Mouse (Mus musculus) c-Kit-positive CD71-positive TER-119-negative erythroid progenitor cells, embryonic 14.5 days (primary cell): ENCODE data around the gene Gm13693.
A peak's percentile ranks its signal among the peaks of the same experiment; 100 is the strongest.
"Not testable (repeated sequence)": the region's sequence is repeated elsewhere in the genome, so short reads cannot be mapped to it uniquely, and the experiment has no call there.

ENCODE experiments used
- DNase-seq: peaks from one replicate; pipeline ENCODE4 v3.0.0-alpha.2; 2013; ENCODE audit warnings: low read depth

The Gm13693 gene

DNA sequence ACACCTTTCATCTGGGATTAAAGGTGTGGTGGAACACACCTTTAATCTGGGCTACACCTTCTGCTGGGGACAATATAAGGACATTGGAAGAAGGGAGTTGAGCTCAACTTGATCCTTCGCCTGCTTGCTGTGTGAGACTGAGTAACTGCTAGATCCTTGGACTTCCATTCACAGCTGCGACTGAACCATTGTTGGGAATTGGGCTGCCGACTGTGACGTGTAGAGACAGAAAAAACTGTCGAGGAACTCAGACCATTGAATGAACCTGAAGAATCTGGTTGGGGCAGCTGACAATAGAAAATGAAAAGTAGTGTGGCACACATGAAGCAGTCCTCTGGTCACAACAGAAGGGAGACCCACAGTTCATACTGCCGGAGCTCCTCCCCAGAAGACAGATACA lies at the start of gene Gm13693:
Gm13693 (plus strand) TSS at position 301 of the 400 bp plus-strand sequence.
- not testable (repeated sequence) for DNase-seq

DNA sequence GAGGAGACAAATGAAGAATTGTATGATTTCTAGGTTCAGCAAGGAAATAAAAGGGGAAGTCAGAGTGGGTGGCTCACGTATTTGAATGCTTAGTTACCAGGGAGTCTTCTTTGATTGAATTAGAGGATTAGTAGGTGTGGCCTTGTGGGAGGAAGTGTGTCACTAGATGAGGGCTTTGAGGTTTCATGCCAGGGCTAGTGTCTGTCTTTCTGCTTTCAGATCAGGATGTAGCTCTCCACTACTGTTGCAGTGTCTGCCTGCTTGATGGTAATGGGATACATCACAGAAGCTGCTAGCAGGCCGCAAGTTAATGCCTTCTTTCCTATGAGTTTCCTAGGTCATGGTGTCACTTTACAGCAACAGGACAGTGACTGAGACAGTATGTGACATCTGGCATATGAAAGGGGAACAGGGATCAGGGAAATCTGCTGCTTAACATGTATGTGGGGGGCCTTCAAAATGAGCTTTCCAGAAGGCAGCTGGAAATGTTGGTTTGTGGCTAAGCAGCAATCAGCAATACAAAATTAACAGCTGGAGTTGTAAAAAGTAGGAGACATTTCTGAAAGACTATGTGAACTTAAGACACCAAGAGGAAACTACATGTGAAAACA lies 31.7 kb upstream of the Gm13693 start:
- DNase-seq: no peak

DNA sequence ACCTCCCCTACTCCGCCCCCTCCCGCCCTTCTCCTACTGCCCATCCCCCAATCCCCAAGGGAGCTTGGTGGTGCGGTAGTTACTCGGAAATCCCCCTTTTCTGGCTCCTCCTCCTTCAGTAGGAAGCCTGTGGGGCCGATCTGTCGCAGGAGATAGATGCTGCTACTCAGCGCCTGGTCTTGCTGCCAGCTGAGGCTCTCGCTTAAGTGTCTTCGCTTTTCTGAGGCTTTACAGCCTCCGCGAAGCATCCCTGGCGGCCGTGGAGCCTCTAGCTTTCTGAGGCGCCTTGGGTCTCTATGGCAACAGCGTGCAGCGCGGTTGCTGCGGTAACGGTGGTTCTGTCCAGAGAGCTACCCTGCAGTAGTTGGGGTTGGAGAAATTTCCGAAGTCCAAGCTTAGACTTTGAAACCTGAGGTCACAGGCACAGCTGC lies 20.4 kb upstream of the Gm13693 start, which contains the start of gene Zswim2:
Zswim2 (minus strand) TSS at position 298 of the 431 bp plus-strand sequence.
- peak; percentile 2 for DNase-seq

DNA sequence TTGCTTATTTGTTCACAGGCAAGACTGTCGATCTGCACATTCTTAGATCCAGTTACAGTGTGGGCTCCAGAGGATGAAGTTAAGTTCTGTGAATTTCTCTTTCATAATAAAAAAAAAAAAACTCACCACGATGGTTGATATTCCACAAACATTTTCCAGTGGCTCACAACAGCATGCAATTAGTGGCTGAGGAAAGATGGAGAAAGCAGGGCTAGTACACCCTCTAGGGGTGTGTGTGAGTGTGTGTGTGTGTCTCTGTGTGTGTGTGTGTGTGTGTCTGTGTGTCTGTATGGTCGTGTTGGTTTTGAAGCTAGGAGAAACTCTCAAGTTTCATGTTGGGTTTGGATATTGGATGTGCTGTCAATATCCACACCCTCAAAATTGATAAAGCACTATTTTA lies 19.9 kb upstream of the Gm13693 start:
- no peak for DNase-seq

DNA sequence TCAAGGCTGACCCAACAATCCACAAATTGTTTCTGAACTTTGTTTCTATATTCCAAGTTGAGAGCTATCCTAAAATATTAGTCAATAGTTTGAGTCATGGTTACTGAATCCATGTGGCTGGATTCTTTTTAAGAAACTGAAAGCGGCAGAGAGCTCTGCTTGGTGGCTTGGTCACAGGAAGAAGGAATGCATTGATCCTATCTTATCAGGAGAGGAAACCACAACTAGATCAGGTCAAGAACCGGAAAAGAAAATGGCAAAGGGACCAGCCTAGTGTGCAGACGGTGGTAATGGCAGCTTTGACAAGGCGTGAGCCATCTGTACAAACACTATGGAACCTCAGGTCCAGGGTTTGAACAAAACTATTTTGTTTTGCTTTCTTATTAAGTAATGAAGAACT lies 19.5 kb upstream of the Gm13693 start:
- no peak for DNase-seq

DNA sequence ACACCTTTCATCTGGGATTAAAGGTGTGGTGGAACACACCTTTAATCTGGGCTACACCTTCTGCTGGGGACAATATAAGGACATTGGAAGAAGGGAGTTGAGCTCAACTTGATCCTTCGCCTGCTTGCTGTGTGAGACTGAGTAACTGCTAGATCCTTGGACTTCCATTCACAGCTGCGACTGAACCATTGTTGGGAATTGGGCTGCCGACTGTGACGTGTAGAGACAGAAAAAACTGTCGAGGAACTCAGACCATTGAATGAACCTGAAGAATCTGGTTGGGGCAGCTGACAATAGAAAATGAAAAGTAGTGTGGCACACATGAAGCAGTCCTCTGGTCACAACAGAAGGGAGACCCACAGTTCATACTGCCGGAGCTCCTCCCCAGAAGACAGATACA lies 5.9 kb upstream of the Gm13693 start, which contains the start of gene Gm13698:
Gm13698 (plus strand) TSS at position 301 of the 400 bp plus-strand sequence.
- DNase-seq: not testable (repeated sequence)

DNA sequence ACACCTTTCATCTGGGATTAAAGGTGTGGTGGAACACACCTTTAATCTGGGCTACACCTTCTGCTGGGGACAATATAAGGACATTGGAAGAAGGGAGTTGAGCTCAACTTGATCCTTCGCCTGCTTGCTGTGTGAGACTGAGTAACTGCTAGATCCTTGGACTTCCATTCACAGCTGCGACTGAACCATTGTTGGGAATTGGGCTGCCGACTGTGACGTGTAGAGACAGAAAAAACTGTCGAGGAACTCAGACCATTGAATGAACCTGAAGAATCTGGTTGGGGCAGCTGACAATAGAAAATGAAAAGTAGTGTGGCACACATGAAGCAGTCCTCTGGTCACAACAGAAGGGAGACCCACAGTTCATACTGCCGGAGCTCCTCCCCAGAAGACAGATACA lies 5.7 kb downstream of the Gm13693 start, which contains the start of gene Gm13695:
Gm13695 (plus strand) TSS at position 301 of the 400 bp plus-strand sequence.
- DNase-seq: not testable (repeated sequence)

DNA sequence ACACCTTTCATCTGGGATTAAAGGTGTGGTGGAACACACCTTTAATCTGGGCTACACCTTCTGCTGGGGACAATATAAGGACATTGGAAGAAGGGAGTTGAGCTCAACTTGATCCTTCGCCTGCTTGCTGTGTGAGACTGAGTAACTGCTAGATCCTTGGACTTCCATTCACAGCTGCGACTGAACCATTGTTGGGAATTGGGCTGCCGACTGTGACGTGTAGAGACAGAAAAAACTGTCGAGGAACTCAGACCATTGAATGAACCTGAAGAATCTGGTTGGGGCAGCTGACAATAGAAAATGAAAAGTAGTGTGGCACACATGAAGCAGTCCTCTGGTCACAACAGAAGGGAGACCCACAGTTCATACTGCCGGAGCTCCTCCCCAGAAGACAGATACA lies 11.5 kb downstream of the Gm13693 start, which contains the start of gene Gm13696:
Gm13696 (plus strand) TSS at position 301 of the 400 bp plus-strand sequence.
- not testable (repeated sequence) for DNase-seq

DNA sequence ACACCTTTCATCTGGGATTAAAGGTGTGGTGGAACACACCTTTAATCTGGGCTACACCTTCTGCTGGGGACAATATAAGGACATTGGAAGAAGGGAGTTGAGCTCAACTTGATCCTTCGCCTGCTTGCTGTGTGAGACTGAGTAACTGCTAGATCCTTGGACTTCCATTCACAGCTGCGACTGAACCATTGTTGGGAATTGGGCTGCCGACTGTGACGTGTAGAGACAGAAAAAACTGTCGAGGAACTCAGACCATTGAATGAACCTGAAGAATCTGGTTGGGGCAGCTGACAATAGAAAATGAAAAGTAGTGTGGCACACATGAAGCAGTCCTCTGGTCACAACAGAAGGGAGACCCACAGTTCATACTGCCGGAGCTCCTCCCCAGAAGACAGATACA lies 17.3 kb downstream of the Gm13693 start, which contains the start of gene Gm13694:
Gm13694 (plus strand) TSS at position 301 of the 400 bp plus-strand sequence.
- not testable (repeated sequence) for DNase-seq

DNA sequence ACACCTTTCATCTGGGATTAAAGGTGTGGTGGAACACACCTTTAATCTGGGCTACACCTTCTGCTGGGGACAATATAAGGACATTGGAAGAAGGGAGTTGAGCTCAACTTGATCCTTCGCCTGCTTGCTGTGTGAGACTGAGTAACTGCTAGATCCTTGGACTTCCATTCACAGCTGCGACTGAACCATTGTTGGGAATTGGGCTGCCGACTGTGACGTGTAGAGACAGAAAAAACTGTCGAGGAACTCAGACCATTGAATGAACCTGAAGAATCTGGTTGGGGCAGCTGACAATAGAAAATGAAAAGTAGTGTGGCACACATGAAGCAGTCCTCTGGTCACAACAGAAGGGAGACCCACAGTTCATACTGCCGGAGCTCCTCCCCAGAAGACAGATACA lies 23.1 kb downstream of the Gm13693 start, which contains the start of gene Gm13697:
Gm13697 (plus strand) TSS at position 301 of the 400 bp plus-strand sequence.
- not testable (repeated sequence) for DNase-seq

DNA sequence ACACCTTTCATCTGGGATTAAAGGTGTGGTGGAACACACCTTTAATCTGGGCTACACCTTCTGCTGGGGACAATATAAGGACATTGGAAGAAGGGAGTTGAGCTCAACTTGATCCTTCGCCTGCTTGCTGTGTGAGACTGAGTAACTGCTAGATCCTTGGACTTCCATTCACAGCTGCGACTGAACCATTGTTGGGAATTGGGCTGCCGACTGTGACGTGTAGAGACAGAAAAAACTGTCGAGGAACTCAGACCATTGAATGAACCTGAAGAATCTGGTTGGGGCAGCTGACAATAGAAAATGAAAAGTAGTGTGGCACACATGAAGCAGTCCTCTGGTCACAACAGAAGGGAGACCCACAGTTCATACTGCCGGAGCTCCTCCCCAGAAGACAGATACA lies 28.9 kb downstream of the Gm13693 start, which contains the start of gene Gm13691:
Gm13691 (plus strand) TSS at position 301 of the 400 bp plus-strand sequence.
- DNase-seq: not testable (repeated sequence)

DNA sequence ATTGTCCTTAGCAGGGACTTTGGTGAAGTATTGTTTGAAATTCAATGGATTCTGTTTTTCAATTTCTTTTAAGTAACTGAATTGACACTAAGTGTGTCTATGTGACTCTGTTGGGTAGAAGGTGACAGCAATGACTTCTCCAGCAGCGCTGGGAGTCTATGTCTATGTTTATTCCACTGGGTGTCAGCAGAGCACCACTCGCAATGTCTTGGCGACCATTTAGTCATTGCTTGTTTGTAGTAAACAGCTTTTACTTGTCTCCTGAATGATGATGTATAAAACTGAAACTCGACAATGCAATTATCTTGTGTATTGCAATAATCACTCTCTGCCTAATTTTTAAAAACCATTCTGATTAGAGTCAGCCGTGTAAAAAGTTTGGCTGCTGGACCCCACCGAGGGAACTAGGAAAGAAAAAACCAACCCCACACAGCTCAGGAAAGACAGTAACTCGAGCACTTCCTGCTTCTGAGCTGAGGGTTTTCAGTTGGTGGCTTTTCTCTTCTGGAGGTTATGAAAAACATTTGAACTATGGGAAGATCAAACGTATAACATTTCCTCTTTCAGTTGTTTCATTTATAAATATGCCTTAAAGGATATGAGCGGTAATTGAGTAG lies 32.4 kb downstream of the Gm13693 start:
- not testable (repeated sequence) for DNase-seq

DNA sequence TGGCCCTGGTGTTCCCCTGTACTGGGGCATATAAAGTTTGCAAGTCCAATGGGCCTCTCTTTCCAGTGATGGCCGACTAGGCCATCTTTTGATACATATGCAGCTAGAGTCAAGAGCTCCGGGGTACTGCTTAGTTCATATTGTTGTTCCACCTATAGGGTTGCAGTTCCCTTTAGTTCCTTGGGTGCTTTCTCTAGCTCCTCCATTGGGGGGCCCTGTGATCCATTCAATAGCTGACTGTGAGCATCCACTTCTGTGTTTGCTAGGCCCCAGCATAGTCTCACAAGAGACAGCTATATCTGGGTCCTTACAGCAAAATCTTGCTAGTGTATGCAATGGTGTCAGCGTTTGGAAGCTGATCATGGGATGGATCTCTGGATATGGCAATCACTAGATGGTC lies 33.2 kb downstream of the Gm13693 start:
- DNase-seq: not testable (repeated sequence)

DNA sequence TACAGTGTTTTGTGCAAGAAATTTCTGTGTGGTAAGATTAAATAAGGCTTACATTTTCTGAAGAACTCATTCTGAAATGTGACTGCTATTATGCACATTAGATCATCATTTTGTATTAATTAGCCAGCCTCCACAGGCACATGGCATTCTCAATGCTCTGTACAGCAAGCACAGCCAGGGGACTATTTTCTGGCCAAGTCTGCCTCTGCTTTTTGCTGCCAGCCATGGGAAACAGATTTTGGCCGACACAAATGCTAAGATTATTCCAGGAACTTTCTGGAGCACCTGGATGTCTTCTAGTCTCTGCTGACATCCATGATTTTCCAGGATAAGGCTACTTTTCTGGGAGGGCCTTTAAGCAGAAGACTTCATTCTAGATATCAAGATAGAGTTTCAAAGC lies 47.6 kb downstream of the Gm13693 start:
- no peak for DNase-seq

DNA sequence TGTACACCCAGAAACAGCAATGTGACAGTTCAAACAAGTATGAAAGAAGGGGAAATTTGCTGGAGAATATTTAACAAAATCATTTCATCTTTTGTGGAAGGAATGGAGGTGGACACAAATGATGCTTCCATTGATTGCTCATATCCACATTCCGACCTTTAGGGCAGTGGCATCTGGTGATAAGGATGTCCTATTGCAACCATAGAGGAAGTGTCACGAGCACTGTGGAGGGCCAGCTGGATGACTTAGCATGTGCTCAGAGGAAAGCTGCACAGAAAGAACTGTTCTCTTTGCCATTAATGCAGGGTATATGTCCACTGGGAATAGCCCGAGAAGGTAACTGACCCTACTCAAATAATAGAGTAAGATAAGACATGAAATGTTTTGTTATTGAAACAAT lies 48.5 kb downstream of the Gm13693 start:
- DNase-seq: no peak
